Mouse (Mus musculus) heart, adult 2 months (tissue): Measurements from ENCODE around the gene Tspan6. TPM values are rescaled to one million over a fixed set of nuclear protein-coding genes. Genes with fewer than 3 reads are reported as not detected.

ENCODE experiments used
- DNase-seq, 2 experiments: peaks; one replicate each; pipeline ENCODE4 v3.0.0; 2021
- H3K27ac ChIP-seq: fragments of 200-600 bp; 2 replicates; pipeline ENCODE4 v1.8.1; 2022
- H3K27me3 ChIP-seq: fragments of 200-500 bp; 2 replicates; pipeline ENCODE4 v1.6.1; 2012; ENCODE audit warnings: mild to moderate bottlenecking, low read length, inconsistent platforms, mixed read lengths; ENCODE audit not compliant: control insufficient read depth, insufficient read depth
- H3K36me3 ChIP-seq: fragments of 200-500 bp; 2 replicates; pipeline ENCODE4 v1.6.1; 2012; ENCODE audit warnings: low read length, inconsistent platforms; ENCODE audit not compliant: control insufficient read depth, insufficient read depth
- H3K4me1 ChIP-seq: fragments of 200-500 bp; 2 replicates; pipeline ENCODE4 v1.6.1; 2011; ENCODE audit warnings: low read length; ENCODE audit not compliant: control insufficient read depth, insufficient read depth
- H3K4me3 ChIP-seq: fragments of 200-600 bp; 2 replicates; pipeline ENCODE4 v1.8.1; 2022
- H3K79me2 ChIP-seq: fragments of 200-500 bp; replicated peaks from 2 replicates; pipeline ENCODE4 v1.6.1; 2012; ENCODE audit warnings: mild to moderate bottlenecking, inconsistent platforms, low read length, moderate library complexity, mixed read lengths; ENCODE audit not compliant: control insufficient read depth, insufficient read depth
- H3K9ac ChIP-seq: fragments of 200-500 bp; 2 replicates; pipeline ENCODE4 v1.6.1; 2012; ENCODE audit warnings: low read depth, mild to moderate bottlenecking, control low read depth, inconsistent platforms, low read length, mixed read lengths
- CTCF ChIP-seq: fragments of 200-600 bp; IDR thresholded peaks from 2 replicates; pipeline ENCODE4 v1.8.1; 2022; ENCODE audit warnings: antibody characterized with exemption, mild to moderate bottlenecking, moderate library complexity
- EP300 ChIP-seq: fragments of 200-500 bp; IDR thresholded peaks from 2 replicates; pipeline ENCODE4 v1.6.1; 2011; ENCODE audit warnings: low read depth, low read length, control low read depth; ENCODE audit not compliant: insufficient read depth
- POLR2A ChIP-seq: fragments of 200-500 bp; IDR thresholded peaks from 2 replicates; pipeline ENCODE4 v1.6.1; 2011; ENCODE audit warnings: mild to moderate bottlenecking, low read depth, low read length, control low read depth; ENCODE audit not compliant: insufficient read depth
- WGBS: fragments of 180-500 bp; shearing (Covaris S2); methylation state at CpG from one replicate; pipeline ENCODE4 v1.1.7; 2018; 5-methylcytosine and 5-hydroxymethylcytosine counted together
- intact Hi-C: fragments of 180-260 bp; cut with DNase I; formaldehyde crosslinking; loops from one replicate; pipeline ENCODE4 v1.15.1; 2025
- polyA plus RNA-seq: library from polyadenylated mRNA; depleted of rRNA; stranded (reverse); fragments of >200 nt; gene quantifications from 2 replicates; pipeline ENCODE4 v1.2.3, GENCODE M21; 2012
- total RNA-seq, 2 experiments: library from RNA; stranded (reverse); gene quantifications; 2 replicates each; pipeline ENCODE4 v1.2.3; 2021

Gene Tspan6
- total and polyA plus RNA-seq, 3 experiments, result 4.7 to 7.9 (median 7.1) TPM

GRCm38 (mm10) chrX:133921187-133921586 lies 23.0 kb upstream of the Tspan6 start:
- intact Hi-C loops, result no loop called here
- Histone ChIP-seq H3K79me2 (no peaks in the 10 kb centered on the region), H3K9ac (no peak overlapping the region), H3K36me3 (no peaks in the 10 kb centered on the region), H3K4me1 (no peaks in the 10 kb centered on the region), H3K27me3 (no peaks in the 10 kb centered on the region), H3K4me3 (no peak overlapping the region), H3K27ac (no peak overlapping the region)
- WGBS, result 48% methylated on average over 4 of the region's 4 CpGs
- no peak for DNase-seq
- TF ChIP-seq EP300, result no peak
- TF ChIP-seq CTCF, result no peak
- TF ChIP-seq POLR2A, result no peak

- Histone ChIP-seq H3K4me1 (peaks cover 2% of the 10 kb centered on the region), H3K79me2 (no peaks in the 10 kb centered on the region), H3K27ac (peak overlapping the region; percentile 52; the same call in 1 of the 2 replicates), H3K9ac (no peak overlapping the region), H3K36me3 (no peaks in the 10 kb centered on the region), H3K27me3 (no peaks in the 10 kb centered on the region), H3K4me3 (no peak overlapping the region)
- WGBS, result 31% methylated on average over 7 of the region's 7 CpGs
- intact Hi-C loops, result no loop called here
- TF ChIP-seq EP300 (no peak), POLR2A (no peak), CTCF (no peak)
- peak in 1 of 2 experiments; percentile 28 for DNase-seq
Measured at GRCm38 (mm10) chrX:133914219-133914618, 16.0 kb upstream of the Tspan6 start.

- no peaks in the 10 kb centered on the region for H3K27me3 ChIP-seq
- no peak overlapping the region for H3K9ac ChIP-seq
- DNase-seq, result no peak
- no peak for TF ChIP-seq EP300
- TF ChIP-seq CTCF, result no peak
- no peak for TF ChIP-seq POLR2A
- whole genome bisulfite sequencing, result 79% methylated on average over 3 of the region's 3 CpGs
- peaks cover 2% of the 10 kb centered on the region for H3K4me1 ChIP-seq
- H3K4me3 ChIP-seq, result no peak overlapping the region
- H3K27ac ChIP-seq, result no peak overlapping the region
- intact Hi-C loops, result no loop called here
- H3K79me2 ChIP-seq, result no peaks in the 10 kb centered on the region
- H3K36me3 ChIP-seq, result no peaks in the 10 kb centered on the region
Measured at GRCm38 (mm10) chrX:133913006-133913405, 14.8 kb upstream of the Tspan6 start.

- peak; percentile 41 to 46 for DNase-seq
- no peaks in the 10 kb centered on the region for H3K79me2 ChIP-seq
- no peaks in the 10 kb centered on the region for H3K36me3 ChIP-seq
- H3K4me1 ChIP-seq, result peaks cover 2% of the 10 kb centered on the region
- intact Hi-C loops, result no loop called here
- 43% methylated on average over 10 of the region's 10 CpGs for WGBS
- H3K27ac ChIP-seq, result no peak overlapping the region; the same call in 1 of the 2 replicates
- TF ChIP-seq CTCF (no peak), EP300 (no peak), POLR2A (no peak)
- no peak overlapping the region for H3K4me3 ChIP-seq
- no peak overlapping the region for H3K9ac ChIP-seq
- H3K27me3 ChIP-seq, result no peaks in the 10 kb centered on the region
Measured at GRCm38 (mm10) chrX:133911397-133912103, 13.3 kb upstream of the Tspan6 start.

- whole genome bisulfite sequencing, result 25% methylated on average over 3 of the region's 3 CpGs
- H3K79me2 ChIP-seq, result no peaks in the 10 kb centered on the region
- H3K4me3 ChIP-seq, result no peak within 1 kb of the TSS
- H3K27ac ChIP-seq, result no peak within 1 kb of the TSS
- TF ChIP-seq EP300, result no peak
- TF ChIP-seq POLR2A, result peak; percentile 36; the same call in 1 of the 2 replicates
- no peak for TF ChIP-seq CTCF
- intact Hi-C loops, result no loop called here
- no peaks in the 10 kb centered on the region for H3K4me1 ChIP-seq
- DNase-seq, result peak in 1 of 2 experiments; percentile 6
- no peaks in the 10 kb centered on the region for H3K27me3 ChIP-seq
- no peak within 1 kb of the TSS for H3K9ac ChIP-seq
- no peaks in the 10 kb centered on the region for H3K36me3 ChIP-seq
Measured at GRCm38 (mm10) chrX:133908261-133908660, 10.0 kb upstream of the Tspan6 start, which contains the start of gene Srpx2. TSS of gene Srpx2 (plus strand) at chrX:133908426.

GRCm38 (mm10) chrX:133888111-133888510 lies 10.1 kb downstream of the Tspan6 start:
- Histone ChIP-seq H3K4me3 (no peak overlapping the region), H3K4me1 (no peaks in the 10 kb centered on the region), H3K9ac (no peak overlapping the region), H3K36me3 (no peaks in the 10 kb centered on the region), H3K27me3 (no peaks in the 10 kb centered on the region), H3K79me2 (no peaks in the 10 kb centered on the region), H3K27ac (no peak overlapping the region)
- 85% methylated on average over 5 of the region's 5 CpGs for WGBS
- intact Hi-C loops, result no loop called here
- no peak for DNase-seq
- no peak for TF ChIP-seq CTCF
- TF ChIP-seq EP300, result no peak
- no peak for TF ChIP-seq POLR2A
